24 mouse cellular contexts compared by ENCODE assay signal in genomic region chr13:34228905-34229304, GRCm38 (mm10).
DNase-seq lines count a peak whose midpoint lies in the region; ATAC-seq and TF ChIP-seq lines count a peak whose summit lies in the region.
"Had no signal": no experiment of that assay in that cellular context is flagged by ENCODE, and none has a peak within 500 bp of the region (broad histone marks: within the 10 kb centered on the region; RNA-seq: fewer than 3 reads in every experiment).

No protein-coding gene starts in this region.

- peak; percentile 2 for DNase-seq in CD4-positive, CD25-positive, alpha-beta regulatory T cell, adult 2 months (ENCODE audit: low read depth, low spot score)
- no peak for DNase-seq in midbrain, embryonic 10.5 days (ENCODE audit: low spot score)
- DNase-seq in cerebellum, postnatal 25 days: no peak
- DNase-seq: adrenal gland, postnatal 14 days; cerebellum, adult 9-10 months; gastrocnemius, postnatal 36 days; heart, postnatal 36 days; layer of hippocampus, adult 9-11 months; midbrain, embryonic 14.5 days; right cerebral cortex, postnatal 14 days had no signal

- no peak for TF ChIP-seq CTCF in intestine, postnatal 0 days (IDR thresholded peaks at IDR 0.05; ENCODE audit: low read depth)

- H3K36me3 ChIP-seq in midbrain, embryonic 10.5 days: no peaks in the 10 kb centered on the region
- no peaks in the 10 kb centered on the region for H3K36me3 ChIP-seq in midbrain, embryonic 15.5 days (replicated peaks)
- H3K36me3 ChIP-seq in intestine, postnatal 0 days (ENCODE audit: control insufficient read depth, insufficient read depth): no peaks in the 10 kb centered on the region
- H3K36me3 ChIP-seq: embryonic facial prominence, embryonic 12.5 days; forebrain, embryonic 12.5 days; hindbrain, embryonic 15.5 days; intestine, embryonic 15.5 days; kidney, embryonic 15.5 days; limb, embryonic 10.5 days; neural tube, embryonic 12.5 days had no signal

- peaks cover 62% of the 10 kb centered on the region for H3K4me1 ChIP-seq in midbrain, embryonic 10.5 days
- peaks cover 18% of the 10 kb centered on the region for H3K4me1 ChIP-seq in midbrain, embryonic 15.5 days
- peaks cover 5% of the 10 kb centered on the region; the same call in 1 of the 2 replicates for H3K4me1 ChIP-seq in intestine, postnatal 0 days (replicated peaks; ENCODE audit: control insufficient read depth, insufficient read depth, low read length)

- no peaks in the 10 kb centered on the region for H3K27me3 ChIP-seq in midbrain, embryonic 10.5 days (ENCODE audit: low read depth, poor library complexity, severe bottlenecking)
- H3K27me3 ChIP-seq in midbrain, embryonic 15.5 days (replicated peaks): no peaks in the 10 kb centered on the region
- no peaks in the 10 kb centered on the region for H3K27me3 ChIP-seq in intestine, postnatal 0 days (replicated peaks; ENCODE audit: control insufficient read depth, insufficient read depth, low read length)
- H3K27me3 ChIP-seq: embryonic facial prominence, embryonic 12.5 days; forebrain, embryonic 12.5 days; hindbrain, embryonic 15.5 days; intestine, embryonic 15.5 days; kidney, embryonic 15.5 days; liver, embryonic 15.5 days; neural tube, embryonic 12.5 days had no signal

- H3K9me3 ChIP-seq in midbrain, embryonic 10.5 days (replicated peaks): no peaks in the 10 kb centered on the region
- no peaks in the 10 kb centered on the region for H3K9me3 ChIP-seq in midbrain, embryonic 15.5 days
- H3K9me3 ChIP-seq in intestine, postnatal 0 days (ENCODE audit: control insufficient read depth): no peaks in the 10 kb centered on the region
- H3K9me3 ChIP-seq: embryonic facial prominence, embryonic 12.5 days; forebrain, embryonic 12.5 days; hindbrain, embryonic 15.5 days; intestine, embryonic 15.5 days; kidney, embryonic 15.5 days; limb, embryonic 10.5 days; liver, embryonic 15.5 days; neural tube, embryonic 12.5 days had no signal

- H3K4me3 ChIP-seq in midbrain, embryonic 10.5 days: no peak overlapping the region
- no peak overlapping the region for H3K4me3 ChIP-seq in midbrain, embryonic 15.5 days
- H3K4me3 ChIP-seq in intestine, postnatal 0 days (ENCODE audit: low read depth, low read length): no peak overlapping the region
- H3K4me3 ChIP-seq: embryonic facial prominence, embryonic 12.5 days; forebrain, embryonic 12.5 days; hindbrain, embryonic 15.5 days; intestine, embryonic 15.5 days; kidney, embryonic 15.5 days; limb, embryonic 10.5 days; liver, embryonic 15.5 days; neural tube, embryonic 12.5 days had no signal

- WGBS in midbrain, embryonic 10.5 days: 68% methylated on average over 4 of the region's 4 CpGs
- WGBS in midbrain, embryonic 15.5 days: 81% methylated on average over 4 of the region's 4 CpGs
- 78% methylated on average over 4 of the region's 4 CpGs for WGBS in intestine, postnatal 0 days

- H3K4me2 ChIP-seq in midbrain, embryonic 15.5 days: no peak overlapping the region
- no peak overlapping the region for H3K4me2 ChIP-seq in intestine, postnatal 0 days (replicated peaks; ENCODE audit: low read depth)
- H3K4me2 ChIP-seq: embryonic facial prominence, embryonic 12.5 days; forebrain, embryonic 12.5 days; hindbrain, embryonic 15.5 days; intestine, embryonic 15.5 days; kidney, embryonic 15.5 days; neural tube, embryonic 12.5 days had no signal

- no peak for ATAC-seq in CD4-positive, CD25-positive, alpha-beta regulatory T cell, adult 4 months
- no peak for ATAC-seq in midbrain, embryonic 15.5 days (replicated peaks)
- ATAC-seq in granulocyte monocyte progenitor cell, adult 5-6 weeks (replicated peaks; ENCODE audit: poor library complexity, severe bottlenecking): peak; percentile 93
- ATAC-seq in megakaryocyte progenitor cell, adult 5-6 weeks (replicated peaks; ENCODE audit: poor library complexity): peak; percentile 79
- ATAC-seq in intestine, postnatal 0 days: no peak
- ATAC-seq: intestine, embryonic 15.5 days; lung, postnatal 0 days had no signal

- peak overlapping the region; percentile 9; the same call in 1 of the 2 replicates for H3K27ac ChIP-seq in midbrain, embryonic 10.5 days (replicated peaks)
- H3K27ac ChIP-seq in midbrain, embryonic 15.5 days: no peak overlapping the region
- H3K27ac ChIP-seq in intestine, postnatal 0 days (ENCODE audit: low read depth, low read length): no peak overlapping the region
- H3K27ac ChIP-seq: embryonic facial prominence, embryonic 12.5 days; hindbrain, embryonic 15.5 days; intestine, embryonic 15.5 days; kidney, embryonic 15.5 days; limb, embryonic 10.5 days; neural tube, embryonic 12.5 days had no signal

- no peak overlapping the region for H3K9ac ChIP-seq in midbrain, embryonic 15.5 days
- no peak overlapping the region for H3K9ac ChIP-seq in intestine, postnatal 0 days (ENCODE audit: low read depth, low read length)
- H3K9ac ChIP-seq: embryonic facial prominence, embryonic 12.5 days; forebrain, embryonic 12.5 days; hindbrain, embryonic 15.5 days; intestine, embryonic 15.5 days; kidney, embryonic 15.5 days; liver, embryonic 15.5 days; neural tube, embryonic 12.5 days had no signal

Comparison
In these comparisons a context has a peak if more than half of its experiments do, and no peak if none do; other contexts are left out.
1. ATAC-seq: peak in granulocyte monocyte progenitor cell, adult 5-6 weeks (single experiment) and megakaryocyte progenitor cell, adult 5-6 weeks (single experiment); none in CD4-positive, CD25-positive, alpha-beta regulatory T cell, adult 4 months (single experiment), midbrain, embryonic 15.5 days (single experiment) and intestine, postnatal 0 days (single experiment).